Mouse (Mus musculus) midbrain, embryonic 16.5 days (tissue): ENCODE measurements around the gene Mapk8ip1. TPM values are rescaled to one million over a fixed set of nuclear protein-coding genes. Genes with fewer than 3 reads are reported as not detected.

Experiments
- ATAC-seq: fragments of 200-750 bp; cut with Nextera tagmentation; 2 replicates; pipeline ENCODE4 v1.8.0; 2017; ENCODE audit warnings: moderate TSS enrichment
- H3K27ac ChIP-seq: fragments of 300-500 bp; sonication (generic); 2 replicates; pipeline ENCODE4 v1.5.1; 2014; ENCODE audit warnings: mild to moderate bottlenecking, low read length, mixed read lengths
- H3K27me3 ChIP-seq: fragments of 300-500 bp; sonication (generic); 2 replicates; pipeline ENCODE4 v1.6.1; 2014; ENCODE audit warnings: low read depth, low read length, mixed read lengths; ENCODE audit not compliant: control insufficient read depth, insufficient read depth
- H3K36me3 ChIP-seq: fragments of 300-500 bp; sonication (generic); 2 replicates; pipeline ENCODE4 v1.6.1; 2014; ENCODE audit warnings: mild to moderate bottlenecking, low read length, moderate library complexity, mixed read lengths; ENCODE audit not compliant: control insufficient read depth, insufficient read depth
- H3K4me1 ChIP-seq: fragments of 300-500 bp; sonication (generic); 2 replicates; pipeline ENCODE4 v1.6.1; 2014; ENCODE audit warnings: mild to moderate bottlenecking, low read length, mixed read lengths; ENCODE audit not compliant: control insufficient read depth, insufficient read depth
- H3K4me2 ChIP-seq: fragments of 300-500 bp; sonication (generic); 2 replicates; pipeline ENCODE4 v1.6.1; 2014; ENCODE audit warnings: mild to moderate bottlenecking, low read length, mixed read lengths
- H3K4me3 ChIP-seq: fragments of 300-500 bp; sonication (generic); 2 replicates; pipeline ENCODE4 v1.5.1; 2014; ENCODE audit warnings: low read depth, mild to moderate bottlenecking, low read length, moderate library complexity, mixed read lengths
- H3K9ac ChIP-seq: fragments of 300-500 bp; sonication (generic); 2 replicates; pipeline ENCODE4 v1.6.1; 2014; ENCODE audit warnings: low read depth, low read length, mixed read lengths
- H3K9me3 ChIP-seq: fragments of 300-500 bp; sonication (generic); replicated peaks from 2 replicates; pipeline ENCODE4 v1.6.1; 2014; ENCODE audit warnings: mild to moderate bottlenecking, low read length, mixed read lengths; ENCODE audit not compliant: control insufficient read depth, poor library complexity, severe bottlenecking
- WGBS: fragments of 180-500 bp; shearing (Covaris S2); extraction: QIAGEN DNeasy Blood & Tissue Kit; methylation state at CpG from one replicate; pipeline ENCODE4 v1.1.7; 2014; 5-methylcytosine and 5-hydroxymethylcytosine counted together
- polyA plus RNA-seq: library from polyadenylated mRNA; unstranded; fragments of >200 nt; fragmentation: Nextera tagmentation; extraction: Ambion mirVana; gene quantifications from 2 replicates; pipeline ENCODE4 v1.2.1, GENCODE M21; 2015

Gene Mapk8ip1
- polyA plus RNA-seq, 1 experiment from 2014 or later = 126 TPM

- Histone ChIP-seq H3K4me3 (no peak overlapping the region), H3K9ac (no peak overlapping the region), H3K9me3 (no peaks in the 10 kb centered on the region), H3K27ac (no peak overlapping the region), H3K4me1 (peaks cover 3% of the 10 kb centered on the region), H3K27me3 (no peaks in the 10 kb centered on the region), H3K4me2 (no peak overlapping the region), H3K36me3 (peaks cover 60% of the 10 kb centered on the region)
- 86% methylated on average over 5 of the region's 5 CpGs for WGBS
- ATAC-seq = no peak
Observed at GRCm38 (mm10) chr2:92381161-92381560, 19.9 kb downstream of the Mapk8ip1 start.

GRCm38 (mm10) chr2:92380495-92381050 is 20.5 kb downstream of the Mapk8ip1 start:
- Histone ChIP-seq H3K27me3 (no peaks in the 10 kb centered on the region), H3K27ac (no peak overlapping the region), H3K4me1 (peaks cover 8% of the 10 kb centered on the region), H3K9me3 (no peaks in the 10 kb centered on the region), H3K4me3 (no peak overlapping the region), H3K36me3 (peaks cover 55% of the 10 kb centered on the region), H3K4me2 (no peak overlapping the region), H3K9ac (no peak overlapping the region)
- WGBS = 74% methylated on average over 6 of the region's 6 CpGs
- no peak for ATAC-seq

GRCm38 (mm10) chr2:92379783-92380494 is 21.1 kb downstream of the Mapk8ip1 start:
- H3K9me3 ChIP-seq = no peaks in the 10 kb centered on the region
- WGBS = 78% methylated on average over 17 of the region's 17 CpGs
- ATAC-seq = no peak
- H3K4me2 ChIP-seq = no peak overlapping the region
- H3K9ac ChIP-seq = no peak overlapping the region
- peaks cover 52% of the 10 kb centered on the region for H3K36me3 ChIP-seq
- no peak overlapping the region for H3K4me3 ChIP-seq
- H3K27ac ChIP-seq = no peak overlapping the region
- H3K27me3 ChIP-seq = no peaks in the 10 kb centered on the region
- H3K4me1 ChIP-seq = peaks cover 8% of the 10 kb centered on the region

GRCm38 (mm10) chr2:92377320-92377719 is 23.7 kb downstream of the Mapk8ip1 start:
- WGBS = 93% methylated on average over 7 of the region's 7 CpGs
- Histone ChIP-seq H3K4me3 (no peak overlapping the region), H3K27me3 (no peaks in the 10 kb centered on the region), H3K4me2 (no peak overlapping the region), H3K27ac (no peak overlapping the region), H3K4me1 (peaks cover 21% of the 10 kb centered on the region), H3K36me3 (peaks cover 33% of the 10 kb centered on the region), H3K9me3 (no peaks in the 10 kb centered on the region), H3K9ac (no peak overlapping the region)
- no peak for ATAC-seq

DNA sequence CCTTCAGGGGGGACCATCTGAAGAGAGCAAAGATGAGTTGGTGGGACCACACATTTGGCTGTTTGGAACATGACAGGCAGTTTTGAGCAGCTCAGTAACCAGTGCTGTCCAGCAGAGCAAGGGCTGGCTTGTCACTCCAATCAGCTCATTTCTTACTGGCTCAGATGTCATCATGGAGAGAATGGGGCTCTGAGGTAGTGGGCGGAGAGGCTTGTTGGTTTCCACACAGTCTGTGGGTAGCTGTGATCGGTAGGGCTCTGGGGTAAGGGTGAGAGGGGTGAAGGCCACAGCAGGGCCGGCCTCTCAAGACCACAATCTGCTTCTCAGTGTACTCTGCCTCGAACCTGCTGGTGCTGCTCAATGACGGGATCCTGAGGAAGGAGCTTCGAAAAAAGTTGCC is 24.8 kb downstream of the Mapk8ip1 start:
- peaks cover 31% of the 10 kb centered on the region for H3K4me1 ChIP-seq
- H3K27ac ChIP-seq = no peak overlapping the region
- H3K9ac ChIP-seq = peak overlapping the region; percentile 76
- no peaks in the 10 kb centered on the region for H3K9me3 ChIP-seq
- no peak overlapping the region for H3K4me3 ChIP-seq
- WGBS = 92% methylated on average over 6 of the region's 6 CpGs
- H3K36me3 ChIP-seq = peaks cover 24% of the 10 kb centered on the region; the same call in 1 of the 2 replicates
- no peak for ATAC-seq
- H3K27me3 ChIP-seq = no peaks in the 10 kb centered on the region
- H3K4me2 ChIP-seq = peak overlapping the region; percentile 87

GRCm38 (mm10) chr2:92375788-92376187 is 25.3 kb downstream of the Mapk8ip1 start:
- H3K9me3 ChIP-seq = no peaks in the 10 kb centered on the region
- H3K9ac ChIP-seq = peak overlapping the region; percentile 76
- WGBS = 16% methylated on average over 10 of the region's 10 CpGs
- ATAC-seq = no peak
- peak overlapping the region; percentile 84; the same call in 1 of the 2 replicates for H3K27ac ChIP-seq
- H3K4me1 ChIP-seq = peaks cover 33% of the 10 kb centered on the region
- peak overlapping the region; percentile 87 for H3K4me2 ChIP-seq
- no peaks in the 10 kb centered on the region for H3K27me3 ChIP-seq
- peak overlapping the region; percentile 65 for H3K4me3 ChIP-seq
- peaks cover 21% of the 10 kb centered on the region; the same call in 1 of the 2 replicates for H3K36me3 ChIP-seq

DNA sequence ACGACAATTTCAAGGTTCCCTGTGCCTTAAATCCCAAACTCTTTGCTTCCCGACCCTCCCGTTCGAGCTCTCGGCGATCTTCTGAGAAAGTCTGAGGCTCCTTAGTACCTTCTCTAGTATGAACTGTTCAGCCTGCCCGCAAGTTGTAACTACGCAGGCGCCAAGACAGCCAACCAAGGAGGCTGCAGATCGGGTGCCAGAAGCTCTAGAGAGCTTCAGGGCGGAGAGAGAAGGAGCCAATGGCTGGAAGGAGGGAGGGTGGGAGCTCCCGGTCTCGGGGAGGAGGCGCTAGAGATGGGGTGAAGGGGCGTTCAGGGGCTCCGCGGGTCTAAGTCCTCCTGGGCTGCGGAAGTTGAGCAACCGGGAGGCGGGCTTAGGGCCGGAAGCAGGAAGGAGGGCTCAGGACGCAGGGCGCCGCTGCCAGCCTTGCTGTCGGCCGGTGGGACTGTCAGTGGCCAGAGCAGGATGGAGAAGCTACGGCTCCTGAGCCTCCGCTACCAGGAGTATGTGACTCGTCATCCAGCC is 25.9 kb downstream of the Mapk8ip1 start:
- H3K4me2 ChIP-seq = peak overlapping the region; percentile 87
- H3K9ac ChIP-seq = peak overlapping the region; percentile 76
- H3K9me3 ChIP-seq = no peaks in the 10 kb centered on the region
- H3K4me3 ChIP-seq = peak overlapping the region; percentile 65
- peaks cover 21% of the 10 kb centered on the region; the same call in 1 of the 2 replicates for H3K36me3 ChIP-seq
- H3K4me1 ChIP-seq = peaks cover 36% of the 10 kb centered on the region
- H3K27ac ChIP-seq = peak overlapping the region; percentile 84
- peaks cover 2% of the 10 kb centered on the region; the same call in 1 of the 2 replicates for H3K27me3 ChIP-seq
- under 1% methylated on average over 29 of the region's 29 CpGs for WGBS
- peak; percentile 94 for ATAC-seq

DNA sequence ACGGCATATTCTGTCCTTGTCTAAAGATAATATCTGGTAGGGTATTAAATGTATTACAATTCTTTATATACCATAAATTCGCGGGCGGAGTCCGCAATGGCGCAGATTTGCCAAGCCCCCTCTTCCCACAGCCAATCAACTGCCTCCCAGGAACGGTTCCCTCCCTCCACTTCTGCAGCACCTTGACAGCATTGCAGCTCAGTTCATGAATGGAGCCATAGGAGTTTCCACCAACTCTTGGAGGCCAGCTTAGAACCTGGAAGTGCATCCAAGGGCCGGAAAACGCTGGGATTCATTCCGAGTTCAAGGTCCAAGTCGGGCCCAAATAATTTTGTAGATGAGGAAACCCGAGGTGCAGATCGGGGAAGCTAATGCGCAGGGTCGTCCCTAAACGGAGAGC is 26.5 kb downstream of the Mapk8ip1 start, which contains the start of the genes Pex16 and Large2:
Pex16 (plus strand) TSS at position 163 of the 400 bp plus-strand sequence.
Large2 (minus strand) TSS at position 356 of the 400 bp plus-strand sequence.
- Histone ChIP-seq H3K27me3 (peaks cover 5% of the 10 kb centered on the region; the same call in 1 of the 2 replicates), H3K9ac (peak within 1 kb of the TSS; percentile 76), H3K4me2 (peak within 1 kb of the TSS; percentile 87), H3K36me3 (peaks cover 17% of the 10 kb centered on the region; the same call in 1 of the 2 replicates), H3K4me3 (peak within 1 kb of the TSS; percentile 65), H3K4me1 (peaks cover 36% of the 10 kb centered on the region), H3K27ac (peak within 1 kb of the TSS; percentile 84), H3K9me3 (no peaks in the 10 kb centered on the region)
- peak; percentile 37 for ATAC-seq
- 4% methylated on average over 16 of the region's 16 CpGs for WGBS

DNA sequence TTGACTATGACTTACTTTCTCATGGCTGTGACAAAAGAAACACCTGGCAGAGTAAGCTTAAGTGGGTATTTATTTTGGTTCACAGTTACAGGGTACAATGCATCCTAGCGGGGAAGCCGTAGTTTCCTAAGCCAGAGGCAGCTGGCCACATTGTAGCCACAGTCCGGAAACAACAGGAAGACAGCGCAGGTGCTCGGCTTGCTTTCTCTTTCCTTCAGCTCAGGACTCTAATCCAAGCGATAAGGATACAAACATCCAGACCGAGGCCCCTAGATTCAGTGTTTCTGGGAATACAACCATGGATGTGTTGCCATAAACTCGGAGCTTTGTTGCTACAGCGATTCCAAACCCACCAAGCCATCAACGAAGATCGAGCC is 27.6 kb downstream of the Mapk8ip1 start:
- H3K4me1 ChIP-seq = peaks cover 36% of the 10 kb centered on the region
- 59% methylated on average over 11 of the region's 11 CpGs for WGBS
- no peak overlapping the region for H3K27ac ChIP-seq
- peaks cover 13% of the 10 kb centered on the region for H3K27me3 ChIP-seq
- no peaks in the 10 kb centered on the region for H3K9me3 ChIP-seq
- H3K36me3 ChIP-seq = peaks cover 7% of the 10 kb centered on the region; the same call in 1 of the 2 replicates
- no peak for ATAC-seq
- no peak overlapping the region for H3K4me2 ChIP-seq
- no peak overlapping the region for H3K9ac ChIP-seq
- H3K4me3 ChIP-seq = no peak overlapping the region
